Comparison of ENCODE assay signal across 27 mouse cellular contexts in genomic region chr1:77028216-77028615, GRCm38 (mm10).
DNase-seq lines count a peak whose midpoint lies in the region; ATAC-seq and TF ChIP-seq lines count a peak whose summit lies in the region.
"Had no signal": no experiment of that assay in that cellular context is flagged by ENCODE, and none has a peak within 500 bp of the region (broad histone marks: within the 10 kb centered on the region; RNA-seq: fewer than 3 reads in every experiment).

No protein-coding gene starts in this region.

- H3K36me3 ChIP-seq in forebrain, embryonic 13.5 days (ENCODE audit: poor library complexity, severe bottlenecking), result no peaks in the 10 kb centered on the region
- no peaks in the 10 kb centered on the region for H3K36me3 ChIP-seq in forebrain, embryonic 11.5 days (ENCODE audit: control insufficient read depth, insufficient read depth, low read length)
- H3K36me3 ChIP-seq in forebrain, embryonic 16.5 days (ENCODE audit: control insufficient read depth, insufficient read depth), result no peaks in the 10 kb centered on the region
- H3K36me3 ChIP-seq: embryonic facial prominence, embryonic 12.5 days; G1E; hindbrain, embryonic 12.5 days; kidney, embryonic 15.5 days; limb, embryonic 15.5 days; midbrain, embryonic 13.5 days had no signal

- intact Hi-C loops in left cerebral cortex, adult 2 months (cut with DNase I), result no loop called here
- intact Hi-C loops in gastrocnemius, adult 2 months (cut with DNase I), result no loop called here

- H3K4me1 ChIP-seq in forebrain, embryonic 13.5 days, result peaks cover 6% of the 10 kb centered on the region; the same call in 1 of the 2 replicates
- H3K4me1 ChIP-seq in forebrain, embryonic 11.5 days (replicated peaks; ENCODE audit: control insufficient read depth, insufficient read depth, low read length), result no peaks in the 10 kb centered on the region
- H3K4me1 ChIP-seq in forebrain, embryonic 16.5 days (replicated peaks; ENCODE audit: control insufficient read depth, insufficient read depth, low read length), result peaks cover 10% of the 10 kb centered on the region
- H3K4me1 ChIP-seq: embryonic facial prominence, embryonic 12.5 days; hindbrain, embryonic 12.5 days; limb, embryonic 15.5 days; megakaryocyte, embryonic 14.5 days; midbrain, embryonic 13.5 days had no signal

- TF ChIP-seq CTCF in left cerebral cortex, adult 2 months (IDR thresholded peaks at IDR 0.05), result no peak
- no peak for TF ChIP-seq CTCF in gastrocnemius, adult 2 months (IDR thresholded peaks at IDR 0.05)

- DNase-seq in forebrain, embryonic 11.5 days (ENCODE audit: low spot score), result no peak
- DNase-seq in left cerebral cortex, adult 2 months (ENCODE audit: extremely low spot score in 1 of 2, low spot score in 2 of 2), result no peak
- no peak for DNase-seq in left cerebral cortex, adult 9 months (ENCODE audit: low spot score in 2 of 2)
- peak; percentile 44 for DNase-seq in cerebellum, adult 9-10 months
- no peak for DNase-seq in gastrocnemius, adult 2 months
- no peak for DNase-seq in B cell, adult 2 months
- DNase-seq: gastrocnemius, postnatal 10 days; heart, adult 11 months; kidney, postnatal 36 days; thymus, adult 2 months; thymus, postnatal 4 days had no signal

- H3K27ac ChIP-seq in forebrain, embryonic 13.5 days, result peak overlapping the region; percentile 32; the same call in 1 of the 2 replicates
- no peak overlapping the region for H3K27ac ChIP-seq in forebrain, embryonic 11.5 days (ENCODE audit: low read depth, low read length)
- H3K27ac ChIP-seq in left cerebral cortex, adult 2 months, result peak overlapping the region; percentile 22; the same call in 1 of the 2 replicates
- peak overlapping the region; percentile 41 for H3K27ac ChIP-seq in forebrain, embryonic 16.5 days (ENCODE audit: low read length)
- no peak overlapping the region for H3K27ac ChIP-seq in gastrocnemius, adult 2 months
- H3K27ac ChIP-seq: embryonic facial prominence, embryonic 12.5 days; hindbrain, embryonic 12.5 days; kidney, embryonic 15.5 days; limb, embryonic 15.5 days; liver, embryonic 14.5 days; midbrain, embryonic 13.5 days; stomach, postnatal 0 days had no signal

- H3K9ac ChIP-seq in forebrain, embryonic 13.5 days, result no peak overlapping the region
- no peak overlapping the region for H3K9ac ChIP-seq in forebrain, embryonic 11.5 days (ENCODE audit: low read length)
- H3K9ac ChIP-seq in forebrain, embryonic 16.5 days (replicated peaks; ENCODE audit: low read depth, low read length), result no peak overlapping the region
- H3K9ac ChIP-seq: embryonic facial prominence, embryonic 12.5 days; hindbrain, embryonic 12.5 days; kidney, embryonic 15.5 days; limb, embryonic 15.5 days; liver, embryonic 14.5 days; lung, embryonic 14.5 days; midbrain, embryonic 13.5 days had no signal

- H3K4me2 ChIP-seq in forebrain, embryonic 13.5 days, result no peak overlapping the region
- no peak overlapping the region for H3K4me2 ChIP-seq in forebrain, embryonic 11.5 days (ENCODE audit: low read depth, low read length, severe bottlenecking)
- no peak overlapping the region for H3K4me2 ChIP-seq in forebrain, embryonic 16.5 days (ENCODE audit: low read length)
- H3K4me2 ChIP-seq: embryonic facial prominence, embryonic 12.5 days; heart, embryonic 11.5 days; hindbrain, embryonic 12.5 days; kidney, embryonic 15.5 days; limb, embryonic 15.5 days; lung, embryonic 14.5 days; midbrain, embryonic 13.5 days had no signal

- H3K9me3 ChIP-seq in forebrain, embryonic 13.5 days (replicated peaks), result no peaks in the 10 kb centered on the region
- H3K9me3 ChIP-seq in forebrain, embryonic 11.5 days (ENCODE audit: control insufficient read depth, low read length), result no peaks in the 10 kb centered on the region
- H3K9me3 ChIP-seq in forebrain, embryonic 16.5 days (ENCODE audit: control insufficient read depth, low read length), result no peaks in the 10 kb centered on the region
- H3K9me3 ChIP-seq: embryonic facial prominence, embryonic 12.5 days; hindbrain, embryonic 12.5 days; kidney, embryonic 15.5 days; limb, embryonic 15.5 days; midbrain, embryonic 13.5 days had no signal

- 81% methylated on average over 6 of the region's 6 CpGs for WGBS in forebrain, embryonic 13.5 days
- 83% methylated on average over 6 of the region's 6 CpGs for WGBS in forebrain, embryonic 11.5 days
- WGBS in forebrain, embryonic 16.5 days, result 70% methylated on average over 6 of the region's 6 CpGs

- no peak overlapping the region for H3K4me3 ChIP-seq in forebrain, embryonic 13.5 days
- no peak overlapping the region for H3K4me3 ChIP-seq in forebrain, embryonic 11.5 days (ENCODE audit: low read depth, low read length)
- no peak overlapping the region for H3K4me3 ChIP-seq in left cerebral cortex, adult 2 months
- H3K4me3 ChIP-seq in forebrain, embryonic 16.5 days (replicated peaks; ENCODE audit: low read length), result no peak overlapping the region
- no peak overlapping the region for H3K4me3 ChIP-seq in gastrocnemius, adult 2 months
- H3K4me3 ChIP-seq: embryonic facial prominence, embryonic 12.5 days; hindbrain, embryonic 12.5 days; kidney, embryonic 15.5 days; limb, embryonic 15.5 days; megakaryocyte, embryonic 14.5 days; midbrain, embryonic 13.5 days had no signal

- no peak for ATAC-seq in forebrain, embryonic 13.5 days
- no peak for ATAC-seq in forebrain, embryonic 11.5 days (replicated peaks; ENCODE audit: low FRiP score)
- no peak for ATAC-seq in forebrain, embryonic 16.5 days
- ATAC-seq: intestine, postnatal 0 days; midbrain, embryonic 13.5 days; Patski had no signal

- no peaks in the 10 kb centered on the region for H3K27me3 ChIP-seq in forebrain, embryonic 13.5 days
- no peaks in the 10 kb centered on the region for H3K27me3 ChIP-seq in forebrain, embryonic 11.5 days (ENCODE audit: control insufficient read depth, insufficient read depth, low read length)
- H3K27me3 ChIP-seq in forebrain, embryonic 16.5 days (replicated peaks; ENCODE audit: control insufficient read depth, insufficient read depth, low read length), result no peaks in the 10 kb centered on the region
- H3K27me3 ChIP-seq: CH12.LX; embryonic facial prominence, embryonic 12.5 days; hindbrain, embryonic 12.5 days; kidney, embryonic 15.5 days; limb, embryonic 15.5 days; megakaryocyte, embryonic 14.5 days; midbrain, embryonic 13.5 days had no signal

Comparison
In these comparisons a context has a peak if more than half of its experiments do, and no peak if none do; other contexts are left out.
1. H3K27ac ChIP-seq: peak in forebrain, embryonic 13.5 days (single experiment), left cerebral cortex, adult 2 months (single experiment) and forebrain, embryonic 16.5 days (single experiment); none in forebrain, embryonic 11.5 days (single experiment) and gastrocnemius, adult 2 months (single experiment).